Mouse (Mus musculus) inflammation-experienced regulatory T-cells, adult 6 months (primary cell): ENCODE data around the gene Lhfpl2. TPM values are rescaled to one million over a fixed set of nuclear protein-coding genes. Genes with fewer than 3 reads are reported as not detected.

Source experiments
- ATAC-seq: one replicate; pipeline ENCODE4 v1.8.0; 2017
- polyA plus RNA-seq, 3 experiments: library from polyadenylated mRNA; unstranded; fragments of 100-300 nt; shearing (Covaris generic); gene quantifications; one replicate each; pipeline ENCODE4 v1.2.1; 2017

The Lhfpl2 gene
- polyA plus RNA-seq, 3 experiments from 2014 or later = not detected

DNA sequence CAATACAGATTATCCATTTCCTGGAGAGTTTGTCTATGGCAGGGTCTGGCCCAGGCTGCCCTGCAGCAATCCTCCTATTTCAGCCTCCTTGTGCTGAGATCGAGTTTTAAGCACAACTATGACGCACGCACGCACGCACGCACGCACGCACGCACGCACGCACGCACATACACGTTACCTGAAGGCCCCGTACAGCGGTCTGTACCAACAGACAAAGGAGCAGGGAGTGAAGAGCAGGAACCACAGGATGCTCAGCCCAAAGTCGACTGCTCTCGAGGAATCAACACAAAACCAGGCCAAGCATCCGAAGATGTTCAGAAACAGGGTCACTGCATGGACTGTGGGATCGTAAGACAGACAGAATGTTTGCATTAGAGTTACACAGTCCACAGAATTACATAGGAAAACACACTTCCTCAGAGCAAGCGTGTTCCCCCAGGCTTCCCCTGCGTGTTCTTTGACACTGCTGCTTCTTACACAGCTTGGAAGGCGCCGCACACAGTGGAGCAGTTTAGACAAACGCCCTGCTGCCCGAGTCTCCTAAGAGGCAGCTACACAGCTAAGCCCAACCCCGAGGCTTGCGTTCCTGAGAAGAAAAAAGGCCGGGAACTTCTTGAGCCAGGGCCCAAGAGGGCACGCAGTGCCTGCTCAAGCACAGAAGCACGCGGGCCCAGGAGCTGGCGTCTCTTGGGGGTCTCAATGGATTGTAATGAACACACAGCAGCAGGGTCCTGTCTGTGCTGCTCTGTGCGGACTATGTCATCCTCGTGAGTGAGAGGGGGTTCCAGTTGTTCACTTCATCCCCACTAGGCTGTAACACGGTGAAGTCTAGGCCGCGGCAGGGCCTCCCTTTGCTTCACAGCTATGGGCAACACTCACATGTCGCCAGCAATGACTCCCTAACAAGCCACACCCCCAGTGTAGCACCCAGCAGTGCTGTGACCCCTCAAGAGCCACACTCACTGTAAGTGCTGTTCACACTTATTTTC is 167.4 kb downstream of the Lhfpl2 start:
- no peak for ATAC-seq

GRCm38 (mm10) chr13:94231871-94232270 is 174.3 kb downstream of the Lhfpl2 start:
- no peak for ATAC-seq

DNA sequence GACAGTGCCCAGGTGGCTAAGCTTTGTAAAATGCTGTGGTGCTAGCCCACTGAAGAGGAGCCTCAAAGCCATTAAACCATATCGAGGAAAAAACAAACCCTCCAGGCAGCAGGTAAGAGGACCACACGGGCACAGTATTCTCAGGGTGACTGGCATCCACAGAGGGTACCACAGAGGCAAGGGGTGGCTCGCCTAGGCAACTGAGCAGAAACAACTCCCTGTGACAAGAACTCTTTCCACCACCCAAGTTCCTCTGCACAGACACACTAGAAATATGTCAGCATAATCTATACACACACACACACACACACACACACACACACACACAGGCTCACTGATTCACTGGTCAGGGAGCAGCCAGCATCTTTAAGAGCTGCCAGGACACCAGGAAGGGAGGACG is 181.9 kb downstream of the Lhfpl2 start:
- no peak for ATAC-seq

DNA sequence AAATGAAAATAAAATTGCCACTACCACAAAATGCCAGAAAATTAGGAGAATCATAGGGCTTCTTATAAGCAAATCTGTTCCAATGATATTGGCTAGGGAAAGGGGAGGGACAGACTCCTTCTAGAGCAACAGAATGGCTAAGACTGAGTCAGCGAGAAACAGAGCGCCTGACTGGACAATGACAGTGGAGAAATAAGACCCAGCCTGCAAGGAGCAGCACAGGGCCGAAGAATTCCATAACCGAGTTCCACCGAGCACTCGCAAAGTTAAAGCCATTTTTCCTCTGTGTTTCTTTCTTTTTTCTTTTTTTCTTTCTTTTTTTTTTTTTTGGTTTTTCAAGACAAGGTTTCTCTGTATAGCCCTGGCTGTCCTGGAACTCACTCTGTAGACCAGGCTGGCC is 182.5 kb downstream of the Lhfpl2 start:
- no peak for ATAC-seq

GRCm38 (mm10) chr13:94240873-94241272 is 183.3 kb downstream of the Lhfpl2 start:
- no peak for ATAC-seq

GRCm38 (mm10) chr13:94241892-94242524 is 184.4 kb downstream of the Lhfpl2 start:
- ATAC-seq = no peak

DNA sequence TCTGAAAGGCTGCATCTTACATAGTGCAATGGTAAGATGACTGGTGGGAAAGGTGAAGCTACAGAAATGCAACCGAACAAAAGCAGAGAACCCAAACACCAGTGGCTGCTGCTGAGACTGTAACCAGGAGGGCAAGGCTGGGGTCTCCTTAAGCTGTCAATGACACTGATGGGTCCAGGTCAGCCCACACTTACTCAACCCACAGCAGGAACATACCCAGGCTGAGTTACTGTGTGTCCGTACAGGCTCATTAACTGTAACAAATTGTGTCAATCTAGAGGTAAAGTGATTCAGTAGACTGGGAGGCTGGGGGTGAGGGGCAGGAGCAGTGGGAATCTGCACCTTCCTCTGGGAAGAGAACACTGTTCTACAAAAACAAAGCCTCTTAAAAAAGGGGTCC is 185.3 kb downstream of the Lhfpl2 start:
- ATAC-seq = no peak

Other genes with a start within 250 kb of the Lhfpl2 start
- gene Scamp1, start 228.1 kb downstream of the Lhfpl2 start, polyA plus RNA-seq = 1 to 10 TPM; 1.1 to 2.8 (median 2.7) TPM